Mouse (Mus musculus) CH12.LX (cell line): ENCODE results near the gene Wdr26. TPM values are rescaled to one million over a fixed set of nuclear protein-coding genes. Genes with fewer than 3 reads are reported as not detected.

Experiments
- DNase-seq: peaks from one replicate; pipeline ENCODE4 v3.0.0-alpha.2; 2013; ENCODE audit errors: extremely low read depth
- H3K27ac ChIP-seq: 2 replicates; pipeline ENCODE4 v1.5.1; 2012; ENCODE audit warnings: low read depth, mild to moderate bottlenecking, control low read depth, moderate library complexity; ENCODE audit not compliant: insufficient read depth
- H3K27me3 ChIP-seq: replicated peaks from 2 replicates; pipeline ENCODE3; 2012; ENCODE audit warnings: inconsistent platforms
- H3K36me3 ChIP-seq, 2 experiments: replicated peaks in 1 of 2; 2 replicates each; pipeline versions ENCODE3 to v1.6.1; 2012; ENCODE audit warnings: inconsistent platforms in 1 of 2, low read length in 1 of 2, mild to moderate bottlenecking in 1 of 2, mixed read lengths in 1 of 2, moderate library complexity in 1 of 2; ENCODE audit not compliant: control insufficient read depth in 1 of 2, insufficient read depth in 1 of 2
- H3K4me1 ChIP-seq, 2 experiments: 2 replicates each; pipeline ENCODE4 v1.6.1; 2012; ENCODE audit warnings: inconsistent platforms in 1 of 2, moderate library complexity in 1 of 2; ENCODE audit not compliant: insufficient read depth in 2 of 2, control insufficient read depth in 1 of 2
- H3K4me2 ChIP-seq: 2 replicates; pipeline ENCODE4 v1.6.1; 2012; ENCODE audit warnings: low read depth, mild to moderate bottlenecking, control low read depth; ENCODE audit not compliant: poor library complexity, insufficient read depth, severe bottlenecking
- H3K4me3 ChIP-seq, 3 experiments: fragments of 150-350 bp in 1 of 3; sonication (generic) in 1 of 3; replicated peaks in 1 of 3; 2 replicates each; pipeline versions ENCODE3 to v1.5.1; 2011 to 2012; ENCODE audit warnings: low read depth in 2 of 3, low read length in 2 of 3, mild to moderate bottlenecking in 2 of 3, moderate library complexity in 2 of 3, control low read depth in 1 of 3, improper control_type of control experiment in 1 of 3, inconsistent platforms in 1 of 3, mixed read lengths in 1 of 3; ENCODE audit not compliant: poor library complexity in 1 of 3
- H3K79me2 ChIP-seq: replicated peaks from 2 replicates; pipeline ENCODE4 v1.6.1; 2012; ENCODE audit warnings: mild to moderate bottlenecking, moderate library complexity; ENCODE audit not compliant: control insufficient read depth, poor library complexity, insufficient read depth, severe bottlenecking; ENCODE audit errors: extremely low read depth
- H3K9ac ChIP-seq: 2 replicates; pipeline ENCODE4 v1.6.1; 2012; ENCODE audit warnings: low read depth, mild to moderate bottlenecking, control low read depth, moderate library complexity; ENCODE audit not compliant: insufficient read depth
- H3K9me3 ChIP-seq: replicated peaks from 2 replicates; pipeline ENCODE3; 2012; ENCODE audit warnings: low read length, inconsistent platforms, mixed read lengths
- E2F4 ChIP-seq: IDR thresholded peaks from 2 replicates; pipeline ENCODE4 v1.6.1; 2011; ENCODE audit warnings: low read depth, low read length, improper control_type of control experiment; ENCODE audit not compliant: insufficient replicate concordance
- EP300 ChIP-seq: IDR thresholded peaks from 2 replicates; pipeline ENCODE4 v1.6.1; 2011; ENCODE audit warnings: low read length, improper control_type of control experiment
- ETS1 ChIP-seq: conservative IDR thresholded peaks from 2 replicates; pipeline ENCODE4 v1.6.1; 2012; ENCODE audit warnings: low read depth, mild to moderate bottlenecking, inconsistent platforms, low read length, improper control_type of control experiment, moderate library complexity
- GABPA ChIP-seq: IDR thresholded peaks from 2 replicates; pipeline ENCODE4 v1.6.1; 2012; ENCODE audit warnings: low read depth, low read length, improper control_type of control experiment, inconsistent platforms; ENCODE audit not compliant: insufficient replicate concordance
- IRF4 ChIP-seq: IDR thresholded peaks from 2 replicates; pipeline ENCODE4 v1.6.1; 2014; ENCODE audit warnings: low read depth, mild to moderate bottlenecking, inconsistent platforms, low read length, improper control_type of control experiment
- JUN ChIP-seq: IDR thresholded peaks from 2 replicates; pipeline ENCODE4 v1.6.1; 2011; ENCODE audit warnings: low read depth, mild to moderate bottlenecking, low read length, improper control_type of control experiment, moderate library complexity; ENCODE audit not compliant: insufficient read depth
- MAFK ChIP-seq: IDR thresholded peaks from 2 replicates; pipeline ENCODE4 v1.6.1; 2011; ENCODE audit warnings: low read length, improper control_type of control experiment; ENCODE audit not compliant: insufficient replicate concordance
- MAX ChIP-seq: IDR thresholded peaks from 2 replicates; pipeline ENCODE4 v1.6.1; 2011; ENCODE audit warnings: low read length, improper control_type of control experiment
- MEF2A ChIP-seq: IDR thresholded peaks from 2 replicates; pipeline ENCODE4 v1.6.1; 2014; ENCODE audit warnings: low read depth, mild to moderate bottlenecking, inconsistent platforms, low read length, improper control_type of control experiment, borderline replicate concordance
- NELFE ChIP-seq: IDR thresholded peaks from 2 replicates; pipeline ENCODE4 v1.6.1; 2011; ENCODE audit warnings: low read depth, low read length, improper control_type of control experiment
- RCOR1 ChIP-seq: conservative IDR thresholded peaks from 2 replicates; pipeline ENCODE4 v1.6.1; 2012; ENCODE audit warnings: low read depth, mild to moderate bottlenecking, inconsistent platforms, low read length, improper control_type of control experiment
- SMC3 ChIP-seq: IDR thresholded peaks from 2 replicates; pipeline ENCODE4 v1.6.1; 2011; ENCODE audit warnings: low read depth, low read length, improper control_type of control experiment
- TBP ChIP-seq: conservative IDR thresholded peaks from 2 replicates; pipeline ENCODE4 v1.6.1; 2011; ENCODE audit warnings: low read depth, low read length, improper control_type of control experiment
- UBTF ChIP-seq: IDR thresholded peaks from 2 replicates; pipeline ENCODE4 v1.6.1; 2012; ENCODE audit warnings: low read depth, mild to moderate bottlenecking, inconsistent platforms, low read length, improper control_type of control experiment, moderate library complexity
- USF2 ChIP-seq: conservative IDR thresholded peaks from 2 replicates; pipeline ENCODE4 v1.6.1; 2011; ENCODE audit warnings: low read depth, low read length, improper control_type of control experiment
- ZC3H11A ChIP-seq: IDR thresholded peaks from 2 replicates; pipeline ENCODE4 v1.6.1; 2012; ENCODE audit warnings: low read depth, mild to moderate bottlenecking, inconsistent platforms, low read length, improper control_type of control experiment
- ZMIZ1 ChIP-seq: IDR thresholded peaks from 2 replicates; pipeline ENCODE4 v1.6.1; 2012; ENCODE audit warnings: low read depth, mild to moderate bottlenecking, inconsistent platforms, low read length, improper control_type of control experiment
- dilution Hi-C: fragments of 300-500 bp; cut with MboI; formaldehyde crosslinking; loops from 2 replicates; pipeline ENCODE4 v1.14.3; 2020; ENCODE audit warnings: low sequenced_read_pairs; ENCODE audit not compliant: extremely low pct_unique_long_range_greater_than_20kb, extremely low pct_ligation_motif_present
- in situ Hi-C: fragments of 300-500 bp; cut with MboI; formaldehyde crosslinking; loops from 3 replicates; pipeline ENCODE4 v1.14.3; 2019; ENCODE audit warnings: low sequenced_read_pairs, low pct_ligation_motif_present, low pct_unique_long_range_greater_than_20kb, mixed read lengths
- polyA plus RNA-seq: library from polyadenylated mRNA; unstranded; fragments of >175 nt; gene quantifications from 2 replicates; pipeline ENCODE4 v1.2.1, GENCODE M21; 2012; ENCODE audit warnings: low read depth; ENCODE audit not compliant: insufficient read length
- total RNA-seq, 2 experiments: library from RNA; depleted of rRNA; stranded (reverse); fragments of 300-350 nt in 1 of 2; fragments of >200 nt in 1 of 2; gene quantifications; 2 replicates each; pipeline ENCODE4 v1.2.3; 2012 to 2014

Wdr26 gene
- total and polyA plus RNA-seq, 3 experiments, result 32.4 to 65.0 (median 34.2) TPM

DNA sequence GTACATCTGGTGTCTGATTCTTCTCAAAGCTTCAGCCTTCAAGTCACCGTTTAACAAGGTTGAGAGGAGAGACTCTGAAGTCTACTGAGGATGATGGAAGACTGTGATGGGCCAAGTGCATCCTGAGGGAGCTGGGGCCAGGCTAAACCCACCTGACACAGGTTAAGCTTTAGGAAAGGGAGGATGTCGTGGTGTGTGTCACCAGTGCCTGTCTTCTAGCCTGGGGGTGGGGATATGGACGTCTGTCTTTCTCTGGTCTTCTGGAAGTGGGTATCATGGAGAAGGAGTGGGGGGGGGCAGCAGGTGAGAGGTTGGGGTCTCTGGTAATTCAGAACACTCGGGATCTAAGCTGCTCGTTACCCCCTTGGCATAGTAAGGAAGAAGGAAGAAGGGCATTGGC, 13.5 kb upstream of the Wdr26 start:
- no peak overlapping the region for H3K4me2 ChIP-seq
- TF ChIP-seq JUN (no peak), MAFK (no peak), SMC3 (no peak), ZC3H11A (no peak), USF2 (no peak), MAX (no peak), UBTF (no peak), TBP (no peak), EP300 (no peak), E2F4 (no peak), MEF2A (no peak)
- TF ChIP-seq, all 38 proteins: peak for 0
- Histone ChIP-seq H3K79me2 (no peaks in the 10 kb centered on the region), H3K9ac (no peak overlapping the region), H3K4me1 (peaks cover 7 to 25% of the 10 kb centered on the region in 2 experiments), H3K27me3 (no peaks in the 10 kb centered on the region), H3K9me3 (no peaks in the 10 kb centered on the region), H3K36me3 (no peaks in the 10 kb centered on the region), H3K27ac (no peak overlapping the region), H3K4me3 (no peak overlapping the region)
- DNase-seq, result no peak
- in situ Hi-C loops (no loop called here), dilution Hi-C loops (no loop called here)

DNA sequence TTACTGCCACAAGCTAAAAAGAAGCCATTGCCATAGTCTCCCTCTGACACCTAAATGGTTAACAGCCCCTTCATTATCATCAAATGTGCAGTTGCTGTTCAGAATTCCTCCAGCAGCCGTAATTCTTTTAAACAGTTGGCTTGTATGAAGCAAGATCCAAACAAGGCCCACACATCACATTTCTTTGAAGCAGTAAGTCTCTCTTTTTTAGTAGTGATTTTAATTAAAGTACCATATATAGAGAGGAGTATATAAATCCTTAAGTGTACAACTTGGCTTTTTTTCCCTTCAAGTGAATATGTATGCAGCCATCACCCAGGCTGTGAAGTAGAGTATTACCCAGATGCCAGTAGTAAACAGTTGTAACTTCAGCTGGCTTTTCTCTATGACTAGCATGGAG, 10.2 kb upstream of the Wdr26 start:
- DNase-seq, result no peak
- in situ Hi-C loops (no loop called here), dilution Hi-C loops (no loop called here)
- H3K4me3 ChIP-seq, result no peak overlapping the region
- H3K4me1 ChIP-seq, result peaks cover 3 to 10% of the 10 kb centered on the region in 2 experiments
- H3K4me2 ChIP-seq, result no peak overlapping the region
- H3K27ac ChIP-seq, result no peak overlapping the region
- H3K36me3 ChIP-seq, result no peaks in the 10 kb centered on the region
- H3K27me3 ChIP-seq, result no peaks in the 10 kb centered on the region
- H3K79me2 ChIP-seq, result no peaks in the 10 kb centered on the region
- TF ChIP-seq ETS1 (no peak), MAFK (no peak), E2F4 (no peak), IRF4 (no peak), GABPA (no peak), RCOR1 (no peak), NELFE (no peak), TBP (no peak), USF2 (no peak), ZMIZ1 (no peak)
- no peak overlapping the region for H3K9ac ChIP-seq
- no peaks in the 10 kb centered on the region for H3K9me3 ChIP-seq
